Mouse (Mus musculus) small intestine, adult 2 months (tissue): ENCODE data around the gene Slc19a1.

ENCODE experiments used
- CTCF ChIP-seq: fragments of 200-500 bp; IDR thresholded peaks from 2 replicates; pipeline ENCODE4 v1.5.1; 2012; ENCODE audit warnings: low read depth, mild to moderate bottlenecking, control low read depth, inconsistent platforms, low read length, moderate library complexity, mixed read lengths; ENCODE audit not compliant: insufficient replicate concordance, insufficient read length; ENCODE audit errors: extremely low read depth
- POLR2A ChIP-seq: fragments of 200-500 bp; IDR thresholded peaks from 2 replicates; pipeline ENCODE4 v1.6.1; 2012; ENCODE audit warnings: low read depth, mild to moderate bottlenecking, control low read depth, inconsistent platforms, low read length, moderate library complexity

DNA sequence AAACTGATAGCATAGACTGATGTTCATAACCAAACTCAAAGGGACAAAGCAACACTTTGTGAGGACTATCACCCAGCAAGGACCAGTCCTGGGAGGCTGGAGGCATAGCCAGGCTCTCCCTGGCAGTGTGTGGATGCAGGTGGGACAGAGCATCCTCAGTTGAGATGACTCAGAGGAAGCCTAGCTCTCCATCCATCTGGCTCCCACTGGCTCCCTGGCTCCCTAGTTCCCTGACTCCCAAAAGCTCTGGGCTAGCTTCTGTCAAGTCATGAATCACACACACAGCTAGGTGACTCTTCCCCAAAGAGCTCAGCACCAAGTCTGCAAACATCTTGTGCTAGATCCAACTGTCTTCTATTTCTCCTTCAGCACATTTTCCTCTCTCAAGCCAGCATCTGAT lies 61.8 kb downstream of the Slc19a1 start:
- TF ChIP-seq POLR2A (no peak), CTCF (no peak)
